In the genomic region with DNA sequence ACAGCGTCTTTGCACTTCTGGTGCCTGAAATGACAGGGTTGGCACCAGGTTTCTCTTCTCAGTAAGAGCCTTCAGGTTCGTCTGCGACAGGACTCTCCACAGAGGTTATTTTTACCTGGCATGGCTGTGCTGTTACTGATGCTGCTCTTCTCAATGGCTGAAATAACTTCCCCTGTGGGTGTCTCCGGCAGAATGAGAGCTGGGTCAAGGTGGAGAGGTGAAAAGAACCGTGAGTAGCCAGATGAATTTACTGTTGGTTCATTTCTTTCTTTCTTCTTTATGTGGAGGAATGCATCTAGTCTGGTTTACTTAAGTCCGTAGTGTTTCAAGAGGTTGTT, we compare ENCODE assay signal across 26 mouse cellular contexts. TPM values are rescaled to one million over a fixed set of nuclear protein-coding genes. Genes with fewer than 3 reads are reported as not detected.
DNase-seq lines count a peak whose midpoint lies in the region; ATAC-seq and TF ChIP-seq lines count a peak whose summit lies in the region.
"Had no signal": no experiment of that assay in that cellular context is flagged by ENCODE, and none has a peak within 500 bp of the region (broad histone marks: within the 10 kb centered on the region; RNA-seq: fewer than 3 reads in every experiment).

No protein-coding gene starts in this region.

- H3K27ac ChIP-seq in midbrain, embryonic 16.5 days (ENCODE audit: low read length), result 0 out of 2 replicates have a peak overlapping the region, but pooled peaks have one; percentile 22
- H3K27ac ChIP-seq in midbrain, embryonic 10.5 days (replicated peaks), result no peak overlapping the region
- H3K27ac ChIP-seq in cortical plate, adult 2 months (ENCODE audit: insufficient read depth, low read length), result peak overlapping the region; percentile 59; the same call in 1 of the 2 replicates
- H3K27ac ChIP-seq: hindbrain, embryonic 10.5 days; hindbrain, embryonic 15.5 days; kidney, embryonic 15.5 days; liver, embryonic 12.5 days; midbrain, embryonic 12.5 days had no signal

- no peaks in the 10 kb centered on the region for H3K36me3 ChIP-seq in midbrain, embryonic 16.5 days (ENCODE audit: control insufficient read depth, insufficient read depth, low read length)
- H3K36me3 ChIP-seq in midbrain, embryonic 10.5 days, result no peaks in the 10 kb centered on the region
- H3K36me3 ChIP-seq: hindbrain, embryonic 10.5 days; hindbrain, embryonic 15.5 days; kidney, embryonic 15.5 days; liver, embryonic 12.5 days; midbrain, embryonic 12.5 days had no signal

- no peak overlapping the region for H3K4me2 ChIP-seq in midbrain, embryonic 16.5 days (ENCODE audit: low read length)
- H3K4me2 ChIP-seq: hindbrain, embryonic 15.5 days; kidney, embryonic 15.5 days; liver, embryonic 12.5 days; midbrain, embryonic 12.5 days had no signal

- peak; percentile 70 for DNase-seq in heart, adult 11 months
- DNase-seq in heart, adult 9 months (ENCODE audit: low spot score in 2 of 2), result no peak
- DNase-seq in midbrain, embryonic 10.5 days (ENCODE audit: low spot score), result no peak
- DNase-seq in brain, adult 2 months (ENCODE audit: low read depth, low spot score), result peak; percentile 45
- no peak for DNase-seq in neural tube, embryonic 10.5 days (ENCODE audit: extremely low spot score, low spot score)
- DNase-seq: adrenal gland, adult 2 months; adrenal gland, postnatal 36 days; B cell, adult 2 months; cerebellum, postnatal 14 days; heart, postnatal 14 days; kidney, adult 11 months; kidney, postnatal 25 days; liver, postnatal 0 days; lung, postnatal 36 days; spleen, adult 18-20 months; thymus, adult 18-20 months; thymus, postnatal 25 days had no signal

- no peaks in the 10 kb centered on the region for H3K27me3 ChIP-seq in midbrain, embryonic 16.5 days (ENCODE audit: control insufficient read depth, insufficient read depth, low read depth, low read length)
- H3K27me3 ChIP-seq in midbrain, embryonic 10.5 days (ENCODE audit: low read depth, poor library complexity, severe bottlenecking), result no peaks in the 10 kb centered on the region
- H3K27me3 ChIP-seq: hindbrain, embryonic 15.5 days; kidney, embryonic 15.5 days; liver, embryonic 12.5 days; midbrain, embryonic 12.5 days had no signal

- no peak for TF ChIP-seq POLR2A in cortical plate, adult 2 months (IDR thresholded peaks at IDR 0.05; ENCODE audit: extremely low read depth, insufficient read depth, low read length)

- peaks cover 5% of the 10 kb centered on the region for H3K4me1 ChIP-seq in midbrain, embryonic 16.5 days (ENCODE audit: control insufficient read depth, insufficient read depth, low read length)
- H3K4me1 ChIP-seq in midbrain, embryonic 10.5 days, result no peaks in the 10 kb centered on the region
- H3K4me1 ChIP-seq in cortical plate, adult 2 months (ENCODE audit: control insufficient read depth, insufficient read depth, low read length), result no peaks in the 10 kb centered on the region; the same call in 1 of the 2 replicates
- H3K4me1 ChIP-seq: hindbrain, embryonic 10.5 days; hindbrain, embryonic 15.5 days; kidney, embryonic 15.5 days; liver, embryonic 12.5 days; midbrain, embryonic 12.5 days had no signal

- no peak for TF ChIP-seq CTCF in cortical plate, adult 2 months (IDR thresholded peaks at IDR 0.05; ENCODE audit: extremely low read depth, insufficient read depth, low read length)

- no peaks in the 10 kb centered on the region for H3K9me3 ChIP-seq in midbrain, embryonic 16.5 days (replicated peaks; ENCODE audit: control insufficient read depth, low read length, poor library complexity, severe bottlenecking)
- H3K9me3 ChIP-seq in midbrain, embryonic 10.5 days (replicated peaks), result no peaks in the 10 kb centered on the region
- H3K9me3 ChIP-seq: hindbrain, embryonic 10.5 days; hindbrain, embryonic 15.5 days; kidney, embryonic 15.5 days; liver, embryonic 12.5 days; midbrain, embryonic 12.5 days had no signal

- 67% methylated on average over 6 of the region's 6 CpGs for WGBS in midbrain, embryonic 16.5 days
- 78% methylated on average over 6 of the region's 6 CpGs for WGBS in midbrain, embryonic 10.5 days

- no peak overlapping the region for H3K4me3 ChIP-seq in midbrain, embryonic 16.5 days (ENCODE audit: low read depth, low read length)
- H3K4me3 ChIP-seq in midbrain, embryonic 10.5 days, result no peak overlapping the region
- peak overlapping the region; percentile 78 for H3K4me3 ChIP-seq in cortical plate, adult 2 months (ENCODE audit: insufficient read depth, low read length)
- H3K4me3 ChIP-seq: hindbrain, embryonic 10.5 days; hindbrain, embryonic 15.5 days; kidney, embryonic 15.5 days; liver, embryonic 12.5 days; midbrain, embryonic 12.5 days had no signal

- ATAC-seq in midbrain, embryonic 16.5 days, result no peak
- ATAC-seq: forebrain, embryonic 14.5 days; inflammation-experienced regulatory T-cells, adult 6 months; liver, embryonic 12.5 days; liver, postnatal 0 days had no signal

- H3K9ac ChIP-seq in midbrain, embryonic 16.5 days (ENCODE audit: low read depth, low read length), result no peak overlapping the region
- H3K9ac ChIP-seq: hindbrain, embryonic 15.5 days; kidney, embryonic 15.5 days; liver, embryonic 12.5 days; liver, postnatal 0 days; midbrain, embryonic 12.5 days had no signal

RNA-seq across cellular contexts. Expression of a gene that starts 0.2 kb away (rescaled TPM):
- polyA plus RNA-seq in midbrain, embryonic 16.5 days (2015; fragmentation: Nextera tagmentation; extraction: Ambion mirVana), result 47.9 and 60.6 TPM in 2 replicates
- polyA plus RNA-seq in midbrain, embryonic 10.5 days (2016; fragmentation: Nextera tagmentation; extraction: Ambion mirVana), result 28.1 and 44.4 TPM in 2 replicates
- 11.6 and 14.1 TPM in 2 replicates for polyA plus RNA-seq in cortical plate, adult 2 months (2012; rRNA removed)

Comparison
In these comparisons a context has a peak if more than half of its experiments do, and no peak if none do; other contexts are left out.
1. DNase-seq: peak in heart, adult 11 months (single experiment) and brain, adult 2 months (single experiment); none in heart, adult 9 months (0 of 2), midbrain, embryonic 10.5 days (single experiment) and neural tube, embryonic 10.5 days (single experiment).